Mouse (Mus musculus) A20 (cell line): ENCODE measurements at regions not wholly inside any gene's neighbourhood (a gene's known extent, or its start where the extent isn't known, plus 50 kb on each side); places are given as distances from the start of the nearest gene placed in this dataset.
"Not testable (repeated sequence)": the region's sequence is repeated elsewhere in the genome, so short reads cannot be mapped to it uniquely, and the experiment has no call there.

Experiments
- DNase-seq: peaks from one replicate; pipeline ENCODE4 v3.0.0-alpha.2; 2011; ENCODE audit warnings: low read depth, low spot score

DNA sequence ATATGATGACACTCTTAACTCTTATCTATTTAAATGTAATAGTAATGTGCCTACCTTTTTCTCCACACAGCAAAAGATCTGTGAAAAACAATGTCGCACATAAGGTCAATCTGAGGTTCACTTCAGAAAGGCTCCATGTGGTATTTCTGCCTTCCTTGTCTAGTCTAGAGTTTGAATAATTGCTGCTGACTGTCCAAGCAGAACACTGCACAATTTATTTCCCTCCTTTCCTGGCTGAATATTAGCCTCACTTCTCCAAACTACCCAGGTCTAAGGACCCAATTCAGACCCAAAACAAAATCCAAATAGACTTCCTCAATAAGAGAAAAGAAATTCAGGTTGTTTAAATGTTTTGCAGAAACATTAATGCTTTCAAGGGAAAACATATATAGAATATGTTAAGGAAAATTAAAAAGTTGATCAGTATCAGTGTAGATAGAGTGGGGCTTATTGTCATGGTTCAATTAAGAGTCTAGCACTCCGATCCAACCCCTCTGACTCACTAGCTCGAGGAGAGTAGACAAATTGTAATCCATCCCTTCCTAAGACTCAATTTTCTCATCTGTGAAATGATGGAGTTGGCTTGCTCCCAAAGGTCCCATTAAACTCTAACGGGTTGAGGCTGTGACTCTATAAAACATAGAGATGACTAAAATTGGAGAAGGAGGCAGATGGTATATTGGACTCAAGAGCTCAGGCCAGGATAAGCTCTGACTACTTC is 215.4 kb upstream of the Tbl1xr1 start:
- no peak for DNase-seq

- no peak for DNase-seq
These were observed 214.8 kb upstream of the Tbl1xr1 start for GRCm38 (mm10) chr3:21861636-21861970.

GRCm38 (mm10) chr3:21864391-21864790 is 212.1 kb upstream of the Tbl1xr1 start:
- no peak for DNase-seq

DNA sequence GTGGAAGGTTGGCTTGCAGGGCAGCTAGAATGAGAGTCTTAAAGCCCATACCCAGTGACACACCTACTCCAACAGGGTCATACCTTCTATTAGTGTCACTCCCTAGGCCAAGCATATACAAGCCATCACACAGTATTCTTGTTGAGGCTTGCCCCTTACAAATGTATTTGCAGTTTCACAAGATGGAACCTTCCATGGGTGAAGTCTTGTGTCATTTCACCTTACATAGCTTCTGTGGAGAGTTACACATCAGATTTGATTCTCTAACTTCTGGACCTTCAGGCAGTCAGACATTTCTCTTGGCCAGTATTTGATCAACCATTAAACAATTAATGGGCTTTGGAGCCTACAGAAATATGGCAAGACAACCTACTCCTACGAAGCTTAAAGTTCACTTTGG is 210.6 kb upstream of the Tbl1xr1 start:
- DNase-seq = no peak

GRCm38 (mm10) chr3:21878396-21878795 is 198.1 kb upstream of the Tbl1xr1 start:
- no peak for DNase-seq

DNA sequence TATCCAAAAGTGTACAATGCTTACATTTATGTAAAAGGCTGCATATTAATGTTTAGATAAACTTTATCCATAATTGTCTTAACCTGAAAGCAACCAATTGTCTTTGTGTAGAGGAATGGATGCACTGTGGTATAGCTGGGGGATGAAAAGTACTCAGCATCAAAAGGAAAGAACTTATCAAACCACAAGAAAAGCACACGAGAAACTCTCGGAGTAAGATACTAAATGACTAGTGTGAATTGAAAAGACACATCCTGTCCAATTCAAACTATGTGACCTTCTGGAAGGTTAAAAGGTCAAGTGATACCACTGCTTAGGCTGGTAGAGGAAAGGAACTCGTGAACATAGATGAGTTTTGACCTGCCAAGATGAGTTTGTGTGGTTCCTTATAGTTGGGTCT is 192.2 kb upstream of the Tbl1xr1 start:
- no peak for DNase-seq

GRCm38 (mm10) chr3:21888710-21889109 is 187.7 kb upstream of the Tbl1xr1 start:
- no peak for DNase-seq

DNA sequence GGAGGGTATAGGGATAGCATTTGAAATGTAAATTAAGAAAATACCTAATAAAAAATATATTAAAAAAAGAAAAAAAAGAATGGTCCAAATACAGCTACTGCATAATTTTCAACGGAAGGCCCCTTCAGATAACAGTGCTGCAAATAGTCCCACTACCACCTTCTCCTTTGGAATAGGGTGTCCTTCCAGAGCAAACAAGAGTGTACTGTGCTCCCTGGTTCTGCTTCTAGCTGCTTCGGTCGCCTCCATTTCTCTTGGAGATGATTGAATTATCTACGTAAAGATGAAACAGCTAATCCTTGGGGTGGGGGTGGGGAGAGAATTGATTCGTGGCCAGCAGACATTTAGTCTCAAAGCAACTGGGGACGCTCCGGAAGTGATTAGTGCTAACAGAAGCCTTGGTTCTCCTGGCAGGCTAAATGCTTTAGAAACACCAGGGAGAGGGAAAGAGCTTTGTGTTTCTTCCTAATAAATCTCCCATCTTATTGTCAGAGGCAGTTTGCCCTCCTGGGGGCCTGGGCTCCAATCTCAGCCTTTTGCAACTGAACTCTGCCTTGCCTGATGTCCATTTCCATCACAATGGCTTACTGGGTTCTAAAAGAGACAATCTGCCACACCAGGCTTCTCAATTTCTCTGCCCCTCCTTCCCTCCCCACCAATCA is 184.5 kb upstream of the Tbl1xr1 start:
- DNase-seq = no peak

DNA sequence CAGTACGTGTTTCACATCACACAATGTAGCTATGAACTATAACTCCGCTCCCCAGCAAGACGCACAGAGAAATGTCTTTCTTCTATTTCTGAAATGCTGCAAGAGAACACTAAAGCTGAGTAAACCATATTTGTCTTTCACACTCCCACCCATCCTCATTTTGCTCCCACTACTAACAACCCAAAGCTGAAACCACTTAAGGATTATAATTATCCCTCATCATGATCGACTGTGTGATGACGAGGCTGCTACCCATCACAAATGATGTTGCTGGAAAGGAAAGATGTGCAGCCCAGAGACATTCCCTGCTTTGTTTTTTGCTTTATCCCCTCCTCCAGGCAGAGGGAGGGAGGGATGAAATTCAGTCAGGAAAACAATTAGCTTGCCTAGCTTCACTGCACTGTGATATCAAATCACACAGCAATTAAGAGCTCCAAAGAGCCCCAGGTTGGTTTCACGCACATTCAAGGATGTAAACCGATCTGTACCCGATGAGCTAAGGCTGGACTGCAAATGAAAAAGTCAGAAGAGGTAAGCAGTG is 183.5 kb upstream of the Tbl1xr1 start:
- DNase-seq = no peak

DNA sequence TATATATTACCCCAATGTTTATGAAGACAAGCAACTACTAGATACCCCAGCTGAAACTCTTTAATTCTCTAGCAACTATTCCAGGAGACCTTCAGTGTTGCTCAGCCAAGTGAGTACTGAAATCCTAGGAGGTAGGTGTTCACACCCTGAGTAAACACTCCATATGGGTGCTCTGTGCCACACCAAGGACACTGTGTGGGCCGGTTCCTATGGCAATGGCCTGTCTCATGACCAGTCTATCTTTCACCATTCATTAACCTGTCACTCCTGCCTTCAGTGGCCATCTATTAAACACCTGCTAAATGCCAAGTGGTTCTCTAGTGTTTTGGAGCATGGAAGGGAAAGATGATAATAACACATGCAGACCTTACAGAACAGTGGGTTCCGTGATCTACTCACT is 180.9 kb upstream of the Tbl1xr1 start:
- DNase-seq = no peak

DNA sequence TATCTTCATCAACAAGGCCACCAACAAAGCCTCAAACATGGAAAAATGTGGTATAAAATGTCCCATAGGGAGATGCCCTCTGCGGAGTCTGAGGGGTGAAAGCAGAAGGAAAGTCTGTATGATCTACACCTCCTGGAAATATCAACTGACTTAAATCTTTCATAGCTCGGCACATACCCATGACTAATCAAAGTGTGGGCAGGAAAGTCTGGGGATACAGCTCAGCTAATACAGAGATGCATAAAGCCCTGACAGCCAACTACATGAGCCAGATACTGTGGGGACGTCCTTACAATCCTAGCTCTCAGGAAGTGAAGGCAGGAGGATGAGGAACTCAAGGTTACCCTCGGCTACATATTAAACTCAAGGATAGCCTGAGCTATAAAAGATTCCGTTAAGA is 178.2 kb upstream of the Tbl1xr1 start:
- DNase-seq = no peak

- DNase-seq = no peak
These were observed 170.9 kb upstream of the Tbl1xr1 start for GRCm38 (mm10) chr3:21905384-21906073.

DNA sequence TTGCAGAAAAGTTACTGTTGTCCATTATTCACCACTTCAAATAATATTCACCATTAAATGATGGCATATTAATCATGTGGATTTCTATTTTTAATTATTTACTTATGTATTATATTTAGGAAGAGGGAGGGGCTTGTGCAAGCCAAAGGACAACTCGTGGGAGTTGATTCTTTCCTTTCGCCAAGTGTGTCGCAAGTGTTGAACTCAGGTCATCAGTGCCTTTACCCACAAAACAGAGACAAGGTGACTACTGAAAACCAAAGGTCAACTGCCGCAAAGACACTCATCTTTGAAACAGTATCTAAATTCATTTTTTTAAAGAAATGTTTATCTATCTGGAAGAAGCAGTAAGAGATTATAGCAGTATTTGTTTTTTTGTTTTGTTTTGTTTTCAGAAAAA is 167.6 kb upstream of the Tbl1xr1 start:
- DNase-seq = no peak

GRCm38 (mm10) chr3:21910080-21910479 is 166.4 kb upstream of the Tbl1xr1 start:
- DNase-seq = no peak

- DNase-seq = no peak
These were observed 165.4 kb upstream of the Tbl1xr1 start for GRCm38 (mm10) chr3:21911071-21911470.

GRCm38 (mm10) chr3:21917228-21917910 is 159.1 kb upstream of the Tbl1xr1 start:
- DNase-seq = peak; percentile 37

GRCm38 (mm10) chr3:21918431-21918830 is 158.0 kb upstream of the Tbl1xr1 start:
- DNase-seq = no peak

GRCm38 (mm10) chr3:21919931-21920330 is 156.5 kb upstream of the Tbl1xr1 start:
- DNase-seq = no peak

GRCm38 (mm10) chr3:21931951-21932350 is 144.5 kb upstream of the Tbl1xr1 start:
- DNase-seq = no peak

DNA sequence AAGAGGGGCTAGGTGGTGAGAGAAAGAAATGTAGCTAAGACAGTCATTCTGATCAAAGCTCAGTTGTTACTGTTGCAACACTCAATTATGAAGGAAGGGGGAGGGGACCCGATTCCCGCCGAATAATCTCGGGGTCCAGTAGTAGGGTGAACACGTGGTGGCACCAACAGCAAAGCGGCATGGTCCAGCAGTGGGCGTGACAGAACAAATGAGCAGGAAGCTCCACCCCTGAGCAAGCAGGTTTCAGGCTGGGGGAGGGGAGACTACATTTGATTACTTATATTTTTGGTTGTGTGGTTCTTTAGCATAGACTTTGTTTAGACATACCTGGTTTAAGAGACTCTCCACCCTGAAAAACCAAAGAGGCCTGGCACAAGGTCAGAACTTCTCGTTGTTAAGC is 143.8 kb upstream of the Tbl1xr1 start:
- DNase-seq = not testable (repeated sequence)

GRCm38 (mm10) chr3:21934731-21935271 is 141.7 kb upstream of the Tbl1xr1 start:
- DNase-seq = peak; percentile 60
